Mouse (Mus musculus) spleen, adult 18-20 months (tissue): ENCODE measurements around the gene C1qc.

Experiments used
- DNase-seq, 2 experiments: peaks; one replicate each; pipeline ENCODE4 v3.0.0; 2022; ENCODE audit warnings: mixed read lengths in 2 of 2

The C1qc gene

DNA sequence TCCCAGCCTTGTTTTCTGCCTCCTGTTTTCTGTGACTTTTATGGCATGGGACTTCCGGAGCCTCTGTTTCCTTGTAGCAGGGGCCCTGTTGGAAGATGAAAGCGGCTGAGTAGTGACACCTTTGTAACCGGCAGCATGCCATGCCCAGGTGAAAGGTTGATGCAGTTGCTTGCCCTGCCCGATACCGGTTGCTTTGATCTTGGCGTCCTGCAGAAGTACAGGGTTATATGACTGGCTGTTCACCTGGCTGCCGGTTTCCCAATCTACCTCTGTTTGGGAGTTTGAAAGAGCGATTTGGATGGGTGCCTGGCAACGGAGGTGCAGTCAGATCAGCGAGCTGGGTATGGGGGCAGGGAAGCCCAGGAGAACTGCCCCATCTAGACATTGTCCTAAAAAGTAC is 50.1 kb downstream of the C1qc start:
- DNase-seq = no peak

DNA sequence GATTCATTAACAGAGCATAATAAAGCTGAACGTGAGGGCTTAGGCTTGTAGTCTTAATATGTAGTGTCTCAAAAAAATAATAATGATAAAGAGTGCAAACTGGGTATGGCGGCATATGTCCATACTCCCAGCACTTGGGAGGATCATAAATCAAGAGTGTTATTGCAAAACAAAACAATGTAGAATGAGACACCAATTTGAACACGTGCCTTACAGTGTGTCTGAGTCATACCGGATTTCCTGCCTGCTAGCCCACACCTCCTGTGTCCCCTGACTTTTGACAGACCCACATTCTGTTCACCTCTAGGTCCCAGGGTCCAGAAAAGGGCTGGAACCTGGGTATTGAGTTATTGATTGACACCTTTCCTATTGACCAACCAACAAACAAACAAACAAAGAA is 50.8 kb downstream of the C1qc start:
- no peak for DNase-seq

DNA sequence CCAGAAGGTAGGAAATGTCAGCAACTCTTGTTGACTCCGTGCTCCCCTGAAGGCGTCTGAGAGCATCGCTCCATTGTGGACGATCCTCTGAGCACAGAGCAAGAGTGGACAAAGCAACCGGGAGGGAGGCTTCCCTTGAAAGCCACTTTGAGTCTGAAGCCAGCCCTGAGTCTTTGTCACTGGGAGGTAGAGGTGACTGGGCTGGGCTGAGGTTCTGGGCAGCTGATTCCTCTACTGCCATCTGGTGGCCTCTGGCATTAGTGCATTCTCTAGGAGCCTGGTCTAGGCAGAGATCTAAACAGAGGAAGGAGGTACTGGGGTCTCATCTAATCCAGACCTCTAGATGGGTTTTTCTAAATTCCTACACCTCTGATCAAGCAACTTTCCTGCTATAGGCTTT is 51.8 kb downstream of the C1qc start:
- peak in 1 of 2 experiments; percentile 60 for DNase-seq
